Mouse (Mus musculus): Measurements from ENCODE around the gene Actr8.

Actr8 gene

DNA sequence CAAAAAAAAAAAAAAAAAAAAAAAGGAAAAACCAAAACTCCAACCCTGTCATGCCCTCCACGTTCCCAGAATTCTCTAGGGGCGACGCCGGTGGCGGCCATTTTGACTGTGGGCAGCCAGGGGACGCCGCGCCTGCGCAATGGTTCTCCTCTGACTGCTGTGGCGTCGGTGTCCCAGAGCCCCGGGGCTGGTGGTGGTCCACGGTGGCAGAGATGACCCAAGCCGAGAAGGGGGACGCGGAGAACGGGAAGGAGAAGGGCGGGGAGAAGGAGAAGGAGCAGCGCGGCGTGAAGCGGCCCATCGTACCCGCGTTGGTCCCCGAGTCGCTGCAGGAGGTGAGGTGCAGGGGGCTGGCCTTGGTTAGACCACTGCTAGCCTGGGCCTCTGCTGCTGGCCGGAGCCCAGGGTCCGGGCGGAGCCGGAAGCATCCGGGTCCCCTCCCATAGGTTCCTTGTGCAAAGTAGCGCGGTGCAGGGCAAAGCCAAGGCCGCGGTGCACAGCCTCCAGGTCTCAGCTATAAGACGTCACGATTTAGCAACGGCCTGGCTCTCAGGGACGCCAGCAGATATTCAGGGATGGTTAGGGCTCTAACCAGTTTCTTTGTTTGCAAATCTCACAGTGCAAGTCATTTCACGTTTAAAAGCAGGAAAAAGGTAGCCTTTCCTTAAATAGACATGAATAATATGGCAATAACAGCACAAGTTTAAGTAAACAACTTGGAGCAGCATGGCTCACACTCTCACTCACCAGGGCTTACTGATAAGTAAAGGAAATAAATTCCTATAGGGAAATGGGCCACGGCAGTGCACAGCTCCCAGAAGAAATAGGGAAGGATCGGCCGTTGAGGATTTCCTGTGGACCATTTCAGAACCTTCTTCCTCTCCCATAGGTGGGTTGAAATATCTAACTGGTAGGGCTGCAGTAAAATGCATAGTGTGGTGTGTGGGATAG, at the start of gene Actr8:
Gene Actr8 (plus strand): TSS at position 84 of the 951 bp plus-strand sequence.
- DNase-seq = peak; percentile 97 to 98

GRCm38 (mm10) chr14:29928966-29929365, 49.2 kb upstream of the Actr8 start:
- no peak for DNase-seq

DNA sequence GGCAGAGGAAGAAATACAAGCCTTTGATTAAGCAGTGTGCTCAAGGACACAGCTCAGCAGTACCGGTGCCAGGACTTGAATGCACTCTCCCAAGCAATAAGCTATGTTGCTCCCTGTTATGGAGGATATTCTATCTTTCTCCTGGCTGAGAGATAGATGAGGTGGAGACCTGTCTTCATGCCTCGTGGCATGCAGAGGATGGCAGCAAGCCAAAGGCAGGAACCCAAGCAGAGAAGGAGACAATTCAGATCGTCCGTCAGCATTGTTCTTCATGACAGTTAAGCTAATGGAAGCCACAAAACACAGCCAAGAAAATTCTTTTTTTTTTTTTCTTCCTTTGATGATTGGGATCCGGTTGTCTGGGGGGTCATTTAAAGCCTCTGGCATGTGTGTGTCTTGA, 42.6 kb upstream of the Actr8 start:
- DNase-seq = peak; percentile 69 to 74

- peak; percentile 56 to 58 for DNase-seq
Measured at GRCm38 (mm10) chr14:29937466-29937865, 40.7 kb upstream of the Actr8 start.

DNA sequence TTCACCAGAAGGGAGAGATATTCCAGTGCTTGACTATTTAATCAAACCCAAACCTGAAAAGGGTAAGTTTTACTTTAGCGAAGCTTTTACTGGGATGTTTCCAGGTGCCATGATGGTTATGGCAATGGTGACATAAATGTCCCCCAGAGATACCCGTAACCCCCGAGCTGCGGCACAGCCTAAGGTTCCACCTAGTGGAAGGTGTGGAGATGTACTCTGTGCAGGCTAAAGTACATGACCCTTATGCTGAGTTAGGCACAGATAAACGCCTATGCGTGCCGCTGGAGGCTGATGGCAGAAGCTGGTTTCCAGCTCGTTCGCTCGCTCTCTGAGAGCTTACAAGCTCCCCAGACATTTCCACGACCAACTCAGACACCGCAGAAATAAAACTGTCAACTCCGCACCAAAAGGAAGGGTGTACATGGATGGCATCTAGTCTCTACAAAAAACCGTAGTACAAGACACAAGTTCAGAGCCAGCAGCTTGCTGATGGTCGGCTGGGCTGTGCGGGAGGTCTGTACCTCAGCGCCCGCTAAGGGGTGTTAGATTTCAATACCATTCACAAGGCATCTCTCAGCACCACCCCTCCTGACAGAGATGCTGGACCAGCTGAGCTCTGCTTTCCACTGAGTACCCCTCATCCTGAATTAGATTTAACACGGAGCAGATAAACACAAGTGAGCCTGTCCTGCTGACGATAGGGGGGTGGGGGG, 38.4 kb upstream of the Actr8 start:
- DNase-seq = no peak

DNA sequence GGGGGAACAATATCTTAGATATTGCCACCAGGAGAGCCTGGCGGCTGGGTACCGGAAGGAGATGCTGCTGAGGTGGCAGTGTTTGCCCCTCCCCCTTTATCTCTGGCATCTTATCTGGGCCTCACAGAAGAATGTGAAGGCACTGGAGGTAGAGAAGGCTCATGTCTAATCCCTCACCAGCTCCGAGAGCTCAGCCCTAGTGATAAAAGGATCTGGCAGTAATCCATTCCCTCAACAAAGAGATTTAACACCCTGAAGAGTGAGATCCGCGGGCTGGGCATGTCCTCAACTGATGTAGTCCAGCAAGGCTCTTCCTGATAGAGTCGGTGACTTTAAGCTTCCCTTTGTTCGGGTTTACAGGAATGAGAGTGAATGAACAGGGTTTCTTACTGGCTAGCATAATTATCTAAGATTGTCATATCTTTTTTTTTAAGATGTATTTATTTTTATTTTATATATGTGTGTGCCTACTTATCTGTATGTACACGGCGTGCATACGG, 37.8 kb upstream of the Actr8 start:
- no peak for DNase-seq

GRCm38 (mm10) chr14:29940877-29941276, 37.3 kb upstream of the Actr8 start:
- peak; percentile 69 to 80 for DNase-seq

DNA sequence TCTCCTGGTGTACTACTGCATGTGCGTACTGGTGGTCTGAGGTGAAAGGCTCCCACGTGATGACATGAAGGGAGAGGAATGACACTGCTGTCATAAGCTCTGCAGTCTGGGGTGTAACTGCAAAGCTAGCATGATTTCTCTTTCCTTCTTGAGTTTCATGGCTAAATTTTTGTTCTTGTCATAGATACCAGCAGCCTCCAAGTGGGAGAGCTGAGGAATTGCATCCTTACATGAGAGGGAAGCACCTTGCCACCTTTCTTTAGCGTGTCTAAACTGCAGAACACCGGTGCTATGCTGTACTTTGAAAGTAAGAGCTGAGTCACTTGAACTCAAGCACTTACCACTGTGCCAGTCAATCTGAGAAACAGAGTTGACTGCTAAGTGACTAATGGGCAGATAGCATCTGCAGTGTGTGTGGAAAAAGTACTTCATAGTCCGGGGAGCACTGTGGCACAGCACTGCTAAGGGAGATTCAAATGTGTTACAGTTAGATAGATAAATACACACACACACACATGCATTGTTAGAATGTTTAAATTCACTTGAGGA, 31.3 kb upstream of the Actr8 start:
- DNase-seq = no peak

GRCm38 (mm10) chr14:29950805-29951204, 27.3 kb upstream of the Actr8 start:
- no peak for DNase-seq

DNA sequence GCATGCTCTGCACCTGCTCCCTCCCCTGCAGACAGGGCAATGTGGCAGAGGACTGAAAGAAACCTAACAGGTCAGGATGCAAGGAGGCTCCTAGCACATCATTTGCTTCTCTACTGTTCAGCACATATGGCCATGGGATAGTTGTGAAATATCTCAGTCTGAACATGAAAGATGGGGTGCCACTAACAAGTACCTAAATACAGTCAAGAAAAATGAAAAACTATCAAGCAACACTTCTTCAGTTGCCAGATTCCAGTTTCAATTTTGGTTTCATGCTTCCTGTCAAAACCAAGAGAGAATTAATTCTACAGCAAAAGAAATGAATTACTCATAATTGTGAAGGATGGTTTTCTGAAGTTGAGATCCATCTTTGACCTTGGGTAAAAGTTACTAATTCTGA, 20.7 kb upstream of the Actr8 start:
- DNase-seq = no peak

DNA sequence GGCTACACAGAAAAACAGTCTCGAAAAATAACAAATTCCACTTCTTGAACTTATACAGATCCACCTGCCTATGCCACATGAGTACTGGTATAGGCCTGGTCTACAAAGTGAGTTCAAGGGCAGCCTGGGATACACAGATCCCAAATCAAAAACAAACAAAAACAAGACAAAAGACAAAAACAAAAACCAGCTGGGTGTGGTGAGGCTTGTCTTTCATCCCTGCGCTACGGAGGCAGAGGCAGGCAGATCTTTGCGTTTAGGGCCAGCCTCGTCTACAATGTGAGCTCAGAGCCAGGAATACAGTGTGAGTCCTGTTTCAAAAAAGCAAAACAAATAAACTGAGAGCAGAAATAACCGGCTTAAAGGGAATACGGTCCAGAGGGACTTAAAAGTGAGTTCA, 10.5 kb upstream of the Actr8 start:
- no peak for DNase-seq

- DNase-seq = peak; percentile 95 to 96
Measured at GRCm38 (mm10) chr14:29968075-29968821, 9.9 kb upstream of the Actr8 start, which contains the start of gene Selenok. Gene Selenok, plus strand, starts transcription at chr14:29968308.

DNA sequence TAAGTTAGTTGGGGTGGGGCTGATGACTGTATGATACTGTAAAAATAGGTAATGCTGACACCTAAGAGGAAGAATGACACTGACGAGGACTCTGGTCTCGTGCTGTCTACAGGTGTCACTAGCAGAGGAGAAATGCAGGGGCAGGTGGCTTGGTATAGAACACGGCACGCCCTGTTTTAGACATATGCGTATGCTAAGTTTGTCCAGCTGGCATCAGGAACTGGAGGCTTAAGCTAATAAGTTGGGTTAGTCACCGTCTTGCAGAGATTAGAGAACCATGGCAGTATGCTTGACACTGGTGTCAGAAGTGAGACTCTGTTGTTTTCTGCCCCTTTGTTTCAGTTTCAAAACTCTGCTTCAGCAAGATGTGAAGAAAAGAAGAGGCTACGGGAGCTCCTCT, 6.7 kb upstream of the Actr8 start:
- no peak for DNase-seq

DNA sequence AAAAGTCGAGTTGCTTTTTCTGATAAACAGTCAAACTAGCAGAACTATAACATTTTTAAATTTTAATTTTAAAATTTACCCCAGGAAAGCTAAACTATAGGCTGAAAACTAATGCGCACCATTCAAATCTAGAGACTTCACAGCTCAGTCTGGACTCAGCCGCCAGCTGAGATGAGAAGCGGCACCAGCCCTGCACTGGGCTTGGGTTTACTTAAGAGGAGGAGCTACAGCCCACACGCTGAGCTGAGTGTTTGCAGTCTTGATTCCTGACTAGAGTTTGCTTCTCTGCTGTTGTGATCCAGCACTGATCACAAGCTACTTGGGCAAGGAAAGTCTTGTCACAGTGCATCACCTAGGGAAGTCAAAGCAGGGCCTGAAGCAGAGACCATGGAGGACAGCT, 6.1 kb upstream of the Actr8 start:
- no peak for DNase-seq

DNA sequence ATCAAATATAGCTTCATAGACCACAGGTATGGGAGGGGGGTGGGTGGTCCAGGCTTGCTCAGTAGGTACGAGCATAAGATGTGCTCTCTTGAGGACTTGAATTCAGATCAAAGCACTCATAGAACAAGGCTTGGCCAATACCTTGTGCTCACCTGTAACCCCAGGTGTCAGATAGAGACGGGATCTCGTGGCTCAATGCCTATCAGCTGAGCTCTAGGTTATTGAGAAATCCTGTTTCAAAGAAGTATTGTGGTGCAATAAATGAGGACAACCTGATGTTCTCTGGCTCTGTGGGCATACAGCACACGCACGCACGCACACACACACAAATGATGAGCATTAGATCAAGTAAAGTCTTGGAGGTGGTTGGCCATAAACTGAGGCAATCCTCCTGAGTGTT, 1.2 kb upstream of the Actr8 start:
- DNase-seq = no peak

GRCm38 (mm10) chr14:29980447-29981205, 2.5 kb downstream of the Actr8 start:
- DNase-seq = peak in 1 of 2 experiments; percentile 58

GRCm38 (mm10) chr14:29986096-29986495, 8.0 kb downstream of the Actr8 start:
- DNase-seq = no peak

- DNase-seq = peak in 1 of 2 experiments; percentile 46
Measured at GRCm38 (mm10) chr14:29987276-29987675, 9.1 kb downstream of the Actr8 start.

GRCm38 (mm10) chr14:29987739-29988138, 9.6 kb downstream of the Actr8 start:
- DNase-seq = no peak

GRCm38 (mm10) chr14:29988337-29988736, 10.2 kb downstream of the Actr8 start:
- DNase-seq = no peak

DNA sequence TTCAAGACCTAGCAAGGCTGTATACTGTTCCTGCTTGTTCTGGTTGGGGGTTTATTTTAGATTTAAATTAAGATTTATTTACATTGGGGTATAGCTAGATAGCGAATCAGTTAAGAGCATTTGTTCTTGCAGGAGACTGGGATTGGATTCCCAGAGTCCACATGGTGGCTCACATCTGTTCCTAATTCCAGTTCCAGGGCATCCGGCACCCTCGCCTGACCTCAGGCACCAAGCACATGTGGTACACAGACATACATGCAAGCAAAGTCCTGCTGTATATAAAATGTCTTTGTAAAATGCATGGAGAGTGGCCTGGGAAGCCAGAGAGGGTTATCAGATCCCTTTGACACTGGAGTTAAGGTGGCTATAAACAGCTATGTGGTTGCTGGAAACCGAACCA, 16.8 kb downstream of the Actr8 start:
- no peak for DNase-seq

All from cerebellum, postnatal 14 days (tissue).